Mouse (Mus musculus) urinary bladder, postnatal 25 days (tissue): ENCODE measurements around the gene Tmem183a.
A peak's percentile ranks its signal among the peaks of the same experiment; 100 is the strongest.

Experiments used
- DNase-seq: peaks from one replicate; pipeline ENCODE4 v3.0.0; 2022; ENCODE audit warnings: low spot score

Gene Tmem183a

GRCm38 (mm10) chr1:134344005-134344950 lies 17.5 kb downstream of the Tmem183a start:
- peak; percentile 80 for DNase-seq

DNA sequence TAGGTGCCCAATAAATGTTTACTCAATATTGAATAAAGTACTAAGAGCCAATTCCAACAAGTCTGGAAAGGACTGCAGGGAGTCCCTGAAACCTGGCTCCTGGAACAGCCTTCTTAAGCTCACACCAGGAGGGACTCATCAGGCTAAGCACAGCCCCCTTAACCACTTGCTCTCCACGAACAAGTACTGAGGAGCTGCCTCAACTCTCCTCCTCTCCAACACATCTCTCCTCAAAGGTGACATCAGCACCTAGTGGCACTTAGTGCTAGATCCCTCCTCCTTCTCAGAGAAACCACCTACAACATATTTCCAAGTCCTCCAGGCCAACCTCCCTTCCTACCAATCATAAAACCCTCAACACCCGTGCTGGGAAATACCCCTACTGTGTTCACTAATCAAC lies 18.2 kb downstream of the Tmem183a start:
- no peak for DNase-seq

GRCm38 (mm10) chr1:134342781-134343310 lies 18.9 kb downstream of the Tmem183a start:
- DNase-seq = no peak

DNA sequence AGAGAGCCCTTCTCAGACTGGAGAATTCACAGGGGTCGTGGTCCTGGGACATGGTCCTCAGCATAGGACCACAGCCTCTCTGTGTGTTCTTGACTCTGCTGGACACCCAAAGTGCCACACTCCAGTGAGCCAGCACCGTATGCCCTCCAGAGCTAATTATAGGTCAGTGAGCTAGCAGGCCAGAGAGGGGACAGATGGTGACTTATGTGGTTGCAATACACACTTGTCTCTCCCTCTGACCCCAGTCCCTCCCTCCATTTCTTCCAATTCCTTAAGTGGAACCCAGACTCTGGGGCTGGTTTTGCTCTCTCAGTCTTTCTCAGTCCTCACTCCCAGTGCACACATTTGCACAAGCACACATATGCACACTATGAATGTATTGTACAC lies 19.5 kb downstream of the Tmem183a start:
- DNase-seq = no peak

DNA sequence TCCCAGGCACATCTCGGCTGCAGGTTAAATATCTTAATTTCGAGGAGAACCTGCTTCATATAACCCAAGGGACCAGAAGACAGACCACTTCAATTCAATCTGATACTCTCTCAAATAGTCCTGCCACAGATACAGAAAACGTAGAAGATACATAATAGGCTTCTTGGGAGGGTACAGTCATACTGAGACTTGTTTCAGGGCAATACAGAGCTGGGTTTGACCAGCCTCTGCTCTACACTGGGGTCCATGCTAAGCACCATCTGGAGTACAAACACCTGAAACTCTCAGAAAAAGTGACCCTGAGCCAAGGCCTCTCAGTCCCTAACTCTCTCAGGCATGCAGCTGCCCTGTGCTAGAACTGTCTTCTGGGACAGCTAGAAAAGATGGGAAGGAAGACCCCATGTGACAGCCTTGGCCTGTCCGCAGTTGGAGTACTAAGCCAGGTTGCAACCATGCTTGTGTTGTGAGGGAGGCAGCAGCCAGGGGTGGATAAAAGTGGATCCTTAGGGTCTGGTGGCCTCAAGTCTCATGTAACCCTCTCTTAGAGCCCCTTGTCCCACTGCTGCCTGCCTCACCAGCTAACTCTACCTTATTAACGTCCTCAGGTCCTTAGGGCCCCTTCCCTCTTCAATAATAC lies 20.0 kb downstream of the Tmem183a start:
- no peak for DNase-seq

- no peak for DNase-seq
Measured at GRCm38 (mm10) chr1:134339757-134340619, 21.8 kb downstream of the Tmem183a start.

- no peak for DNase-seq
Measured at GRCm38 (mm10) chr1:134339162-134339561, 22.6 kb downstream of the Tmem183a start.

DNA sequence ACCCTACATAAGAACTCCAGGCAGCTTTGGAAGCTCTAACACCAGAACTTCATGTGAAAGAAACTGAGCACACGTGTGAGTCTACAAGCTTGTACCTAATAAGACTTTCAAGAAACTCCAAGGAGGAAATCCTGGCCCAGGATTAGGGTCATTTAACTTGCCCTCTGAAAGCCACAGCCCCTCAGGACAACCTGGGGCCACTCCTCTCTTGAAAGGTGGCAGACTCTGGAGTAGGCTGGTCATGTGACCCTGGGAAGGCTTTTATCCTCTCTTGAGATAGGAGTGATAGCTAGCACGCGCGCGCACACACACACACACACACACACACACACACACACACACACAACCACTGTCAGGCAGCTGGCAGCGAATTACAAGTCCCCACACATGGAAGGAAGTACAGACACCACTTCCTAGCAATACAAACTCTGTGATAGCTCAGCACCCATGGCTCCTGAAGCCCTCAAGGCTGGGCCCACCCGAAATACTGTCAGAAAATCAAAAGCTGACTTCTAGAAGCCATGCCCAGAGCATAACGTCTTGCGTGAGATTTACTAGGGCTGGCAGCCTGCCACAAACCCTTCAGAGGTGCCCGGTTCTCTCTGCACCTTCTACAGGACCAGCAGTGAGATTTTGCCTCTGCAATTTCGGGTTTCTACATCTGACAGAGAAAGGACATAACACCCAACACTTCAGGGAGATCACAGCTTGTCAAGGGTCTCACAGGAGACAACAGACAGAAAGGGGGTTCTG lies 24.6 kb downstream of the Tmem183a start:
- no peak for DNase-seq

DNA sequence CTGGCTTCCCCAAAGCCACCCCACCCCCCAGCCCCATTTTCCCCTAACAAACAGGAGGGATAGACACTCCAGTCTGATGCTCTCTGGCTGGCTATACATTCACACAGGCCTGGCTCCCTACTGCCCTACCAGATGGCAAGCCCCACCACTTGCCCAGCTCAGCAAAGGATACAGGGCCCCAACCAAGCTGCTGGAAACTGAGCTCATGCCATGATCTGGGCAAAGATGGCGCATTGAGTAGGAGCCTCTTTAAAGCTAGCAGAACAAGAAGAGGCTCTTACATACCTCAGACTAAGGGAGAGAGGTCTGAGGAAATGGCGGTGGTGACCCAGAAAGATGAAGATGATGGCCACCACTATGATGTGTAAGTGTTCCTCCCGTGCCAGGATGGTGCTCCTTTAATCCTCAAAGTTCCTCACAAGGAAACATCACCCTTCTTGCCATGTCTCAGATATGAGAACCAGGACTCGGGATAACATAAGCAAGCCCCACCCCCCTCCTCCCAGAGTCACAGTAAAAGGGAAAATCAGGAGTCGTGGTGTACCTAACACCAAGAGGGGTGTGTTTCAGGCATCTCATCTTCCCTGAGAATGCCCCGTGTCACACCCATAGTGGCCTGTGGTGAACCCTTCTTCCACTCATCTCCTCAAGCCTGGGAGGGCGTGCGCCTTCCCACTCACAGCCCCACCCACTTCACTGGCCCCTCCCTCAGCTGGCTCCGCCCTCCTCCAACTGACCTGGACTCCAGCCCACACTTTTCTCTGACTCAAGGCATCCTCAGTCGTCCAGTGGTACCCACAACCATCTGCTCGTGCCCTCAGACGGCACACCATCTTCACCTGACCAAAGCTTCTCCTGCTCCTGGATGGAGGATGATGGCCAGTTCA lies 25.6 kb downstream of the Tmem183a start:
- no peak for DNase-seq

DNA sequence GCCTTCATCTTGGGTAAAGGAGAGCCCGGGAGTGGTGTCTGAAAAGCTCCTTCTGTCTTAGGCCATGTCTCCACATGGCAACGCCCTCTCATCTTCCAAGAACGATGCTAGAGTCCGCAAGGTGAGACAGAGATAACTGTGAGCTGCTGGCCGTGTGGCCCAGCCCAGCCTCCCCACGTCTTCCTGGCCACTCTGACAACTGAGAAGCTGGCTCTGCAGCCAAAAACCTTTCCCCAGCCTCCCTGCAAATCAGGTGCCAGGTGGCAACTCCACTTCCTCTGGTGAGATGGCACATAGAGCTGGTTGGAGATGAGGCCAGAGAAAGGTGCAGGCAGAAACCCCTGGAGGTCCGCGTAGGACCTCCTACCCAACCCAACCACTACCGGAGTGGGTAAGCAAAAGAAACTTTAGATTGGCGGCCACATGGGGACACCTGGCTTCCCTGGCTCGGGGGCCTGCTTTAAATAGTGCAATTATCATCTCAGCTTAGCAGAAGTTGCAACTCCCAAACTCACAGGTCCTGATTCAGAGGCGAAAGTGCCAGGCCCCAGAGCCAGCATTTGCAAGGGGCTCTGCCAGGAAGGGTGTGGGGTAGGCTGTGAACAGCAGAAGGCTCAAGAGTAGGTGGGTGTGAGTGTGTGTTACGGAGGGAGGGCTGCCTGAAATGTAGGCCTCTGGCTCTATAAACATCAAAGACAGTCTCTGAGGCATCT lies 26.4 kb downstream of the Tmem183a start:
- DNase-seq = no peak

GRCm38 (mm10) chr1:134334111-134334827 lies 27.5 kb downstream of the Tmem183a start:
- no peak for DNase-seq

DNA sequence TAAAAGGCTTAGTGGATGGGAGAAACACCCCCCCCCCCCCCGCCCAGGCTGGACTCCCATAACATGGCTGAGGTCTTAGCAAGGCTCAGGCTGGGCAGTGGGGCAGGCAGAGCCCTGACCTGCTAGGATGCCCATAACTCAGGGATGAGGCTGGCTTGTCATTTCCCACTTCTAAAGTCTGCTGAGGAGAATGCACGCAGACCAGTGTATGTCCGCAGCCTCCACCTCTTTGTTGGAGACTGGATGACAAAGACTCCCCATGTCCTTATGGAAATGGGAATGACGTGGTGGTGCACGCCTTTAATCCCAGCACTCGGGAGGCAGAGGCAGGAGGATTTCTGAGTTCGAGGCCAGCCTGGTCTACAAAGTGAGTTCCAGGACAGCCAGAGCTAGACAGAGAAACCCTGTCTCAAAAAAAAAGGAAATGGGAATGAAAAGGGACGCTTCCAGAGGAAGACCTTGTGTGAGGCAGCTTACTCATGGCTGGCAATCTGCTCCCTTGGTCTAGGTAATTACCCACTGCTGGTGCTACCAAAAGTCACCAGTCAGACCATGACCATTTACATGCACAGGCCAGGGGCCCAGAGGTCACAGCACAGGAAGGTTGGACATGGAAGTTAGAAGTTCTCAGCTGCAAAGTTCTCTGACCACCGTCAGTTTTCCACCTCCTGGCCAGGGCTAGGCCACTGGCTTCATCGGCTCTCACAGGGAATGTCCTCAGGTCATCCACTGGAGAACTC lies 28.2 kb downstream of the Tmem183a start:
- DNase-seq = no peak

- no peak for DNase-seq
Measured at GRCm38 (mm10) chr1:134332770-134333271, 29.0 kb downstream of the Tmem183a start, which contains the start of gene Ppfia4. TSS of gene Ppfia4 (minus strand) at chr1:134332928.

DNA sequence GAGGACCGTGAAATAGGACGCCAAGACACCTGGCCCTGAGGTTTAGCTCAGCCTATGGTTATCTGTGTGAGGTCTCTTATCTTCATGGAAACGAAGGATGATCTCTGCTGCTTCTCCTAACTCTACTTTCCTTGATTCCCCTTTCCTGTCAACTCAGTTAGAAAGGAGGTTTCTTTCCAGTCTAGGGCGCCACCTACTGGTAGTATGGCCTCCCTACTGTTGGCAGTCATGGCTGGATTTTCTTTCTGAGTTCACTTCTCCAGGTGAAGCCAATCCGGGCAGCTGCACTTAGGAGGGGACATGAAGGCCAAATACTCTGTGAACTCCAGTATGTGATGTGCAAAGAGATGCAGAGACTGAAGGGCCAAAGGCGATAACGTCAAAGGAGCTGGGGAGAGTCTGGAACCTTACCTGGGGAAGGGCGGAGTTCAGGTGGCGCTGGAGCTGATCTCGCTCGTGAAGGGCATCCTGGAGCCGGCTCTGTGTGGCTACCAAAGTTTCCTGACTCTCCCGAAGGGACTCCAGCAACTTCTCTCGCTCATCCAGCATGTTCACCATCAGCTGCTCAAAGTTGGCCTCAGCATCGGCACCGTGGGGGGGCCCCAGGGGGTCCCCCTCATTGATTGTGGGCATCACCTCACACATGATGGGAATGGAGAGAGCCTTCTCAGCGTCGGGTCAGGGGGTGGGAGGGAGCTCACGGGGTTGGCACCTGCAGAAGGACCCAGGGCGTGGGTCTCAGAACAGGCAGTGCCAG lies 29.7 kb downstream of the Tmem183a start:
- peak; percentile 77 for DNase-seq

GRCm38 (mm10) chr1:134326841-134327346 lies 34.9 kb downstream of the Tmem183a start:
- DNase-seq = no peak

- no peak for DNase-seq
Measured at GRCm38 (mm10) chr1:134322591-134322990, 39.2 kb downstream of the Tmem183a start.

DNA sequence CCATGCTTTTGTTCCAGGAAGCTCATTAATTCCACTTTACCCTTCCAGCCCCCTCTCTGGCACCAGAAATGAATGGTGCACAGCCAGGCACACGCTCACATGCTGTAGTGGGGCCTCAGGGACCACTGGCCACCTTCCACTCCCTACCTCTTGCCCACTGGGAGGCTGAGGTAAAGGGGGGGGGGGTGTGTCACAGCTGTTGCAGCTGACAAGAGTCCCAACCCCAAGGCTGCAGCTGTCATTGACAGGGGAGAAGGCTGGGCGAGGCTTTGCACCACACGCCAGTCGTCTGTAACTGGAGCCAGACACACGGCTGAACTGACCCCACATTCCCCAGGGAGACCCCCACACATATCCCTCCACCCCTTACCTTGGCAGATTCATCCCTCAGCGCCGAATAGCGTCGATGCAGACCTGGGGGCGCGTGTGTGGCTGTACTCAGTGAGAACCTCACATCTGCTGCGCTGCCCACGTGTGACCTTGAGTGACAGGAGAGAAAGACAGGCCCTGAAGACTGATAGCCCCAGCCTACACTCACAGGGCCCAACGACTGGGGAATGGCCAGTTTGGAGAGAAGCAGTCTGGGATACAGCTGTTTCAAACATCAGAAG lies 41.0 kb downstream of the Tmem183a start:
- DNase-seq = no peak
